Mouse (Mus musculus): ENCODE measurements at regions not wholly inside any gene's neighbourhood (a gene's known extent, or its start where the extent isn't known, plus 50 kb on each side); places are given as distances from the start of the nearest gene placed in this dataset.

DNA sequence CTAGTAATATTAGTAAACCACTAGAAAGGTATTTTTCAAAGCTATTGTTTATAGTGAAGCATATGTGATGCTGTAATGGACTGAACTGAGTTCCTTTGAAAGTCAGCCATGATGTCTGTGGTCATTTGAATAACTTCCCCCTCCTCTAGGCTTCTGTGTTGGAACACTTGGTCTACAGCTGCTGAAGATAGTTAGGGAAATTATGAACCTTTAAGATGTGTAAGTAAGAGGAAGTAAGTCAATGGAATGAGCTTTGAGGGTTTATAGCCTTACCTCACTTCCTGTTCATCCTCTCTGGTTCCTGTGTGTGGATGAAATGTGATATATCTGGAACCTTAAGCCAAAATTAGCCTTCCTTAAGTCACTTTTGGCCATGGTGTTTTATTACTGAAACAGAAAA, 145.7 kb upstream of the Tmem229a start:
- TF ChIP-seq CTCF (IDR thresholded peaks at IDR 0.05; ENCODE audit: borderline replicate concordance, extremely low read depth, insufficient read depth, insufficient read length) (no peak), POLR2A (IDR thresholded peaks at IDR 0.05; ENCODE audit: borderline replicate concordance, extremely low read depth, insufficient read depth, insufficient read length, poor library complexity, severe bottlenecking) (no peak)

Data from brain, embryonic 14.5 days (tissue).